Mouse (Mus musculus) bone marrow, adult 2 months (tissue): ENCODE results near the gene Smim24.

Source experiments
- CTCF ChIP-seq: fragments of 200-500 bp; IDR thresholded peaks from 2 replicates; pipeline ENCODE4 v1.5.1; 2011; ENCODE audit warnings: low read length, control low read depth; ENCODE audit not compliant: control insufficient read depth, insufficient read depth
- POLR2A ChIP-seq: fragments of 200-500 bp; IDR thresholded peaks from 2 replicates; pipeline ENCODE4 v1.6.1; 2011; ENCODE audit warnings: low read depth, mild to moderate bottlenecking, control low read depth, low read length, borderline replicate concordance; ENCODE audit not compliant: control insufficient read depth

DNA sequence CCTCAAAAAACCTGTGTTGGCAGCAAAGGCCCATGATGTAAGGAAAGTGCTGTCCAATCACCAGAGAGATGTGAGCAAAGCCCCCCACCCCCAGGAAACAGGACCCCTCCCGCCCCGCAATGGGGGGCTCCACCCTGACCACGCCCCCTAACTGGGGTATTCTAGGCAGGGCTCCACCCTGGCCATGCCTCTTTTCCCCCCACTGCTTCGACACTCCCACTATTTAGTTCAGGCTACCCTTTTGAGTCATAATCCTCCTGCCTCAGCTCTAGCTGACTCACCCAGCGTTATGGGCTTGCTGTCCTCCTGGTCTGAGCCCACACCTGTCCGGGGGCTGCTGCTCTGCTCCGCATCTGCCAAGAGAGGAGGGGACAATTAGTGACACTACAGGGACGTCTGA is 16.5 kb downstream of the Smim24 start:
- no peak for TF ChIP-seq CTCF
- no peak for TF ChIP-seq POLR2A
